Mouse (Mus musculus): ENCODE measurements around the gene Ltf.

DNA sequence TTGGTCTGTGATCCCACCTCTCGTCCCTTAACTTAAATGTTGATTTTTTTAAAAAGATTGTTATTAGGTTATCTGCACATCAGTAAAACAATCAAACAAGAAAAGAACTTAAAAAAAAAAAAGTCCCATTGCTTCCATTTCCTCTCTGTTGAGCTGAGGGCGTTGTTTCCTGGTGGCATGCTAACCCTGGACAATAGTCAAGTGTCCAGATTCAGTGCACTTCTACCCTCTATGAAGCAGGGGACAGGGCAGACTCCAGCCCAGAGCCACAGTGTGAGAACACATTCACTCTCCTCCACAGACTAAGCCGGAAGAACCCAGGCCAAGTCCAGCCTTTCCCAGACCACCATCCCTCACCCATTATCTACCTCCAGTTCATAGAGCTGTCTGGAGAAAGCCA is 29.4 kb downstream of the Ltf start:
- TF ChIP-seq CTCF (IDR thresholded peaks at IDR 0.05; ENCODE audit: low read depth) (no peak), EP300 (IDR thresholded peaks at IDR 0.05; ENCODE audit: low read depth) (no peak)
